Mouse (Mus musculus) neural tube, embryonic 11.5 days (tissue): ENCODE results near the gene Capg. TPM values are rescaled to one million over a fixed set of nuclear protein-coding genes. Genes with fewer than 3 reads are reported as not detected.
A peak's percentile ranks its signal among the peaks of the same experiment; 100 is the strongest.

Experiments used
- ATAC-seq: fragments of 200-750 bp; cut with Nextera tagmentation; 2 replicates; pipeline ENCODE4 v1.8.0; 2017; ENCODE audit warnings: moderate number of reproducible peaks, mild to moderate bottlenecking, moderate TSS enrichment, moderate library complexity; ENCODE audit not compliant: insufficient read depth, low FRiP score, low TSS enrichment
- DNase-seq: peaks from one replicate; pipeline ENCODE4 v3.0.0-alpha.2; 2015; ENCODE audit warnings: low spot score
- H3K27ac ChIP-seq: fragments of 300-500 bp; sonication (generic); 2 replicates; pipeline ENCODE4 v1.5.1; 2014; ENCODE audit warnings: low read depth, mild to moderate bottlenecking, low read length
- H3K27me3 ChIP-seq: fragments of 300-500 bp; sonication (generic); 2 replicates; pipeline ENCODE4 v1.6.1; 2014; ENCODE audit warnings: mild to moderate bottlenecking, low read length, mixed read lengths; ENCODE audit not compliant: control insufficient read depth, insufficient read depth
- H3K36me3 ChIP-seq: fragments of 300-500 bp; sonication (generic); 2 replicates; pipeline ENCODE4 v1.6.1; 2014; ENCODE audit warnings: mild to moderate bottlenecking, low read length, moderate library complexity, mixed read lengths; ENCODE audit not compliant: control insufficient read depth, insufficient read depth
- H3K4me1 ChIP-seq: fragments of 300-500 bp; sonication (generic); 2 replicates; pipeline ENCODE4 v1.6.1; 2014; ENCODE audit warnings: low read length, mixed read lengths; ENCODE audit not compliant: control insufficient read depth, insufficient read depth
- H3K4me2 ChIP-seq: fragments of 300-500 bp; sonication (generic); 2 replicates; pipeline ENCODE4 v1.6.1; 2014; ENCODE audit warnings: low read depth, mild to moderate bottlenecking, moderate library complexity
- H3K4me3 ChIP-seq: fragments of 300-500 bp; sonication (generic); 2 replicates; pipeline ENCODE4 v1.5.1; 2014; ENCODE audit warnings: low read depth, low read length
- H3K9ac ChIP-seq: fragments of 300-500 bp; sonication (generic); 2 replicates; pipeline ENCODE4 v1.6.1; 2014; ENCODE audit warnings: mild to moderate bottlenecking, low read length
- H3K9me3 ChIP-seq: fragments of 300-500 bp; sonication (generic); 2 replicates; pipeline ENCODE4 v1.6.1; 2016; ENCODE audit warnings: low read length; ENCODE audit not compliant: control insufficient read depth
- WGBS: fragments of 180-500 bp; shearing (Covaris S2); extraction: QIAGEN DNeasy Blood & Tissue Kit; methylation state at CpG from one replicate; pipeline ENCODE4 v1.1.7; 2014; 5-methylcytosine and 5-hydroxymethylcytosine counted together
- polyA plus RNA-seq: library from polyadenylated mRNA; unstranded; fragments of >200 nt; fragmentation: Nextera tagmentation; extraction: Ambion mirVana; gene quantifications from 2 replicates; pipeline ENCODE4 v1.2.1, GENCODE M21; 2014

Gene Capg
- polyA plus RNA-seq, 1 experiment from 2014 or later = 10.2 TPM

- Histone ChIP-seq H3K4me2 (no peak overlapping the region), H3K36me3 (no peaks in the 10 kb centered on the region), H3K4me1 (peaks cover 3% of the 10 kb centered on the region; the same call in 1 of the 2 replicates), H3K9me3 (no peaks in the 10 kb centered on the region; the same call in none of the 2 replicates), H3K4me3 (no peak overlapping the region), H3K27me3 (no peaks in the 10 kb centered on the region), H3K27ac (no peak overlapping the region), H3K9ac (no peak overlapping the region)
- WGBS = 89% methylated on average over 10 of the region's 10 CpGs
- ATAC-seq = no peak
- DNase-seq = no peak
Observed at GRCm38 (mm10) chr6:72550503-72551100, 6.4 kb downstream of the Capg start.

- WGBS = 20% methylated on average over 27 of the region's 27 CpGs
- no peaks in the 10 kb centered on the region; the same call in 1 of the 2 replicates for H3K9me3 ChIP-seq
- peak overlapping the region; percentile 52 for H3K9ac ChIP-seq
- ATAC-seq (peak; percentile 86), DNase-seq (peak; percentile 82)
- H3K4me1 ChIP-seq = peaks cover 3% of the 10 kb centered on the region; the same call in 1 of the 2 replicates
- H3K4me3 ChIP-seq = peak overlapping the region; percentile 43
- H3K27ac ChIP-seq = peak overlapping the region; percentile 47
- no peaks in the 10 kb centered on the region for H3K36me3 ChIP-seq
- peak overlapping the region; percentile 62 for H3K4me2 ChIP-seq
- H3K27me3 ChIP-seq = no peaks in the 10 kb centered on the region
Observed at GRCm38 (mm10) chr6:72552171-72553078, 8.2 kb downstream of the Capg start.

DNA sequence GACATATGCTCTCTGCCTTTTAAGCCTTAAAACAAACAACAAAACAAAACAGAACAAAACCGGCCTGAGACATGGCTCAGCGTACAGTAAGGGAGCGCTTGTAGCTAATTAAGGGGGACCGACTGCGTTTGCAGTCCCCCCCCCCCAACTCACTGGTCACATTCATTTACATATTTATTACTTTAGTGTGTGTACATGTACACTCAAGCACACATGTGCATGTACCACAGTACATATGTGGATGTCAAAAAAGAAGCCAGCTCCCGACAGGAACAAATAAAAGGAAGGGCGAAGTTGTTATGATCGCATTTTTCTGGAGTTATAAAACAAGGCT, 8.9 kb downstream of the Capg start:
- no peak for DNase-seq
- Histone ChIP-seq H3K27me3 (no peaks in the 10 kb centered on the region), H3K9ac (peak overlapping the region; percentile 52), H3K4me2 (peak overlapping the region; percentile 62), H3K27ac (peak overlapping the region; percentile 47), H3K9me3 (no peaks in the 10 kb centered on the region), H3K36me3 (no peaks in the 10 kb centered on the region), H3K4me1 (peaks cover 3% of the 10 kb centered on the region; the same call in 1 of the 2 replicates), H3K4me3 (peak overlapping the region; percentile 43)
- no peak; the same call in 1 of the 2 replicates for ATAC-seq
- 12% methylated on average over 8 of the region's 8 CpGs for WGBS

DNA sequence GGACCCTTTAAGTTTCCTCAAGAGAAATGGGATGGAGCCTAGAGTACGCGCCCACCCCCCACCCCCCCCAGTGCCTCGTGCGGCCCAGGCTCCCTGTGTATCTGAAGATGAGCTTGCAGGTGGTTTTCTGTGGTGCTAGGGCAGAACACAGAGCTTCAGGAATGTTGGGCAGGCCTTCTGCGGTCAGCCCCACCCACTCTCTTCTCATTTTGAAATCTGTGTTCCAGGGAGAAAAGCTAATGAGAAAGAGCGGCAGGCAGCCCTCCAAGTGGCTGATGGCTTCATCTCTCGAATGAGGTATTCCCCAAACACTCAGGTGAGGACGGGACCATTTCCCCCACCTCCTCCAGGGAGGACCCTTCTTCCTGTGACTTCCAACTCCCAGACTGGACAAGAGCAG, 16.6 kb downstream of the Capg start:
- no peaks in the 10 kb centered on the region for H3K36me3 ChIP-seq
- no peak overlapping the region for H3K9ac ChIP-seq
- no peak for DNase-seq
- ATAC-seq = no peak
- WGBS = 79% methylated on average over 8 of the region's 8 CpGs
- H3K27ac ChIP-seq = no peak overlapping the region
- no peaks in the 10 kb centered on the region for H3K9me3 ChIP-seq
- H3K27me3 ChIP-seq = no peaks in the 10 kb centered on the region
- H3K4me2 ChIP-seq = no peak overlapping the region
- no peak overlapping the region for H3K4me3 ChIP-seq
- no peaks in the 10 kb centered on the region for H3K4me1 ChIP-seq

DNA sequence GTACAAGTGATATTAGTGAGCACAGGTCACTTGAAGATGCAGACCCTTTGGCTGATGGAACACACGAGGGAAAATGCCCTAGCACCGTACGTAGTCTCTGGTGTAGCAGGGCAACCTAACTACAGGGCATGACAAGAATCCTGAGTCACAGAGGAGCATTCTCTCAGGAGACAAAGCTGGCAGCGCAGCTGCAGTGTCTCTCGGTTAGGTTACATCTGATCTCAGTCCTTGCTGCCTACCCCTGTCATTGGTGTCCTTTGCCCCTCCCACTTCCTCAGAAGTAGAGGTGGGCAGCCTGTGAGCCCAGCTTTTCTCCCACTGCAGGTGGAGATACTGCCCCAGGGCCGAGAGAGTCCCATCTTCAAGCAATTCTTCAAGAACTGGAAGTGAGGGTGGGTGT, 18.3 kb downstream of the Capg start:
- ATAC-seq = no peak
- no peaks in the 10 kb centered on the region for H3K4me1 ChIP-seq
- H3K4me2 ChIP-seq = no peak overlapping the region
- no peak overlapping the region for H3K4me3 ChIP-seq
- 48% methylated on average over 6 of the region's 6 CpGs for WGBS
- H3K27ac ChIP-seq = no peak overlapping the region
- H3K9ac ChIP-seq = no peak overlapping the region
- no peak for DNase-seq
- H3K36me3 ChIP-seq = no peaks in the 10 kb centered on the region
- H3K27me3 ChIP-seq = no peaks in the 10 kb centered on the region
- no peaks in the 10 kb centered on the region for H3K9me3 ChIP-seq

DNA sequence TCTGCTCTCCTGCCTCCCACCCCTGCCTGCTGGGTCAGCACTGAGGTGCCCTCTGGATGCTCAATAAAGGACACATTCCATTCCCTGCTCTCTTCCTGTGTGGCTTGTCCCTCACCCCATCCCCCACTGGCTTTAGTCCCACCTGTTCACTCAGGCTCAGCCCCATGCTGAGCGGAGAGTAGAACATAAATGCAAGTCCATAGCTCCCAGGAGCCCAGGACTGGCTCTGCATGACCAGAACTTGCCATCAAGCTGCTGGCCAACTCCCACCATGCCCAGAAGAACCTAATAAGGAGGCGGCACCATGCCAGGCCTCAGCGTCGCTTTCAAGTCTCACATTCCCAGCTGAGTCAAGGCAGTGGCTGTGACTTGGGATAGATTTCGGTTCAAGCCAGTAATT, 18.7 kb downstream of the Capg start:
- Histone ChIP-seq H3K27ac (no peak overlapping the region), H3K9ac (no peak overlapping the region), H3K27me3 (no peaks in the 10 kb centered on the region), H3K4me1 (no peaks in the 10 kb centered on the region), H3K9me3 (no peaks in the 10 kb centered on the region), H3K36me3 (no peaks in the 10 kb centered on the region), H3K4me3 (no peak overlapping the region), H3K4me2 (no peak overlapping the region)
- ATAC-seq (no peak), DNase-seq (no peak)
- 65% methylated on average over 5 of the region's 5 CpGs for WGBS

GRCm38 (mm10) chr6:72565506-72565905, 21.3 kb downstream of the Capg start:
- Histone ChIP-seq H3K27me3 (no peaks in the 10 kb centered on the region), H3K27ac (no peak overlapping the region), H3K36me3 (no peaks in the 10 kb centered on the region), H3K9me3 (no peaks in the 10 kb centered on the region), H3K4me3 (no peak overlapping the region), H3K4me2 (no peak overlapping the region), H3K9ac (no peak overlapping the region), H3K4me1 (no peaks in the 10 kb centered on the region)
- DNase-seq = no peak
- 0 out of 2 replicates have a peak, but pooled peaks have one; percentile 20 for ATAC-seq
- WGBS = 83% methylated on average over 7 of the region's 7 CpGs

DNA sequence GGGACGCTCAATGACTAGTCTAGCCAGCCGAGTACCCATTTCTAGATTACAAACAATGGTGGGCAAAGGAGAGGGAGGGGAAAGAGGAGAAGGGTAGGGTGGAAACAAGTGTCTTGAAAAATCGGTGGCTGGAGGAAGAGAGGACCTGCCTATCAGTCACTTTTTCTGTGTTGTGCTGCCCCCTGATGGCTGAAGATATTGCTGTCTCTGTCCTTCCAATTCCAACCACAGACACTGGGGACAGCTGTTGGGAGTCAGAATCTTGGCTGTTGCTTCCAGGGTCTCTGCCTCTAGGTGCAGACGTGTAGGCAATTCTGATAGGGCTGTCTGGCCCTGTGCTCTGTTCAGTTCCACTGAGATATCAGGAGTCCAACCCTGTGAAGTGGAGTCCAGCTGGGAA, 21.9 kb downstream of the Capg start:
- WGBS = 4% methylated on average over 4 of the region's 4 CpGs
- Histone ChIP-seq H3K4me1 (no peaks in the 10 kb centered on the region), H3K27ac (no peak overlapping the region), H3K4me2 (no peak overlapping the region), H3K4me3 (no peak overlapping the region), H3K27me3 (no peaks in the 10 kb centered on the region), H3K9ac (no peak overlapping the region), H3K36me3 (no peaks in the 10 kb centered on the region), H3K9me3 (no peaks in the 10 kb centered on the region)
- DNase-seq = peak; percentile 87
- peak; percentile 74 for ATAC-seq

- no peak for DNase-seq
- H3K4me3 ChIP-seq = no peak overlapping the region
- no peak overlapping the region for H3K27ac ChIP-seq
- H3K4me1 ChIP-seq = no peaks in the 10 kb centered on the region
- whole genome bisulfite sequencing = 87% methylated on average over 5 of the region's 5 CpGs
- H3K9me3 ChIP-seq = no peaks in the 10 kb centered on the region
- H3K27me3 ChIP-seq = no peaks in the 10 kb centered on the region
- no peaks in the 10 kb centered on the region for H3K36me3 ChIP-seq
- H3K9ac ChIP-seq = no peak overlapping the region
- no peak overlapping the region for H3K4me2 ChIP-seq
- no peak for ATAC-seq
Observed at GRCm38 (mm10) chr6:72567508-72567907, 23.3 kb downstream of the Capg start.
